Mouse (Mus musculus) megakaryocyte, embryonic 14.5 days (primary cell): ENCODE data around the gene Wnt9b.

Experiments
- FLI1 ChIP-seq: IDR thresholded peaks from 2 replicates; pipeline ENCODE4 v1.6.1; 2012; ENCODE audit warnings: low read length, inconsistent platforms, mixed read lengths
- GATA1 ChIP-seq: IDR thresholded peaks from 3 replicates; pipeline ENCODE4 v1.6.1; 2012; ENCODE audit warnings: mixed read lengths, low read length, inconsistent platforms, borderline replicate concordance

DNA sequence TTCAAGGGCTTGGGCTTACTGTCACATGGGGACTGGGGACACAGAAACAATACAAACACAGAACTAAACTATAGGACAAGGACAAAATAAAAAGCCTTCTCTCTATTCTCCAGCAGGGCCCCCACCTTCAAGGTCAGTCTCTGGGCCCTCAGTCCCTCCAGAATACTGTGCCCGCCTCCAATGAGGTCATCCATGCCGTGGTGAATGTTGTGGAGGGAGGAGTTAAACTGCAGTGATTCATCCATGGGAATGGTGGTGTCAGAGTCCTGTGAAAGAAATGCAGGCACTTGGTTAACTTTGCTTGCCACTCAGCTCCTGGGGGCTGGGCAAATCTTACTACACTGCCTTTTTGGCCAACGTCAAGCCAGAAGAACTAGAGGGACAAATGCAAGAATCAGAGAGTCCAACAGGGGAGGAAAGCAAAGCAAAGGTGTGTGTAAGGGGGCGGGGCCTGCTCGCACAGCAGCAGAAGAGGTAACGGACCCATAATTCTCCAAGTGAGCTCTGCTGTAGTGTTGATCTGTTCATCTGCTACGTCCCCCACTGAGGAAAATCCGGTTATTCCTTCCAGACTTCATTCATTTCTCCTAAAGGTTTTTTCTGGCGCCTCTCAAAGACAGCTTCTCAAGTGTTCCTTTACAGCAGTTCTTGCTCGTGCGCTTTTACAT lies 65.8 kb downstream of the Wnt9b start:
- no peak for TF ChIP-seq FLI1
- no peak for TF ChIP-seq GATA1
